Mouse (Mus musculus) myocyte (in vitro differentiated cells): ENCODE data around the gene Mpzl1.

ENCODE experiments used
- CEBPB ChIP-seq: IDR thresholded peaks from 2 replicates; pipeline ENCODE4 v1.6.1; 2011; ENCODE audit warnings: mild to moderate bottlenecking, moderate library complexity; ENCODE audit not compliant: poor library complexity, insufficient read depth, severe bottlenecking
- E2F4 ChIP-seq: IDR thresholded peaks from one replicate; pipeline ENCODE4 v1.6.1; 2011; ENCODE audit warnings: mild to moderate bottlenecking, control low read depth, moderate library complexity; ENCODE audit not compliant: insufficient read depth
- MAX ChIP-seq: IDR thresholded peaks from one replicate; pipeline ENCODE4 v1.6.1; 2011; ENCODE audit warnings: low read depth, mild to moderate bottlenecking, control low read depth
- MYOD1 ChIP-seq, 3 experiments: IDR thresholded peaks; one replicate each; pipeline ENCODE4 v1.6.1; 2011; ENCODE audit warnings: control low read depth in 2 of 3, low read depth in 2 of 3, mild to moderate bottlenecking in 2 of 3, moderate library complexity in 1 of 3; ENCODE audit not compliant: insufficient read length in 2 of 3, control insufficient read depth in 1 of 3
- MYOG ChIP-seq, 3 experiments: IDR thresholded peaks; one replicate each; pipeline ENCODE4 v1.6.1; 2011; ENCODE audit warnings: control low read depth in 2 of 3, low read depth in 2 of 3, mild to moderate bottlenecking in 2 of 3; ENCODE audit not compliant: insufficient read length in 2 of 3, control insufficient read depth in 1 of 3, insufficient read depth in 1 of 3
- POLR2A ChIP-seq: IDR thresholded peaks from one replicate; pipeline ENCODE4 v1.6.1; 2011; ENCODE audit warnings: low read depth, mild to moderate bottlenecking, control low read depth, moderate library complexity; ENCODE audit not compliant: insufficient read length
- POLR2AphosphoS2 ChIP-seq: IDR thresholded peaks from one replicate; pipeline ENCODE4 v1.6.1; 2011; ENCODE audit warnings: low read depth, control low read depth; ENCODE audit not compliant: insufficient read length
- TCF12 ChIP-seq: IDR thresholded peaks from one replicate; pipeline ENCODE4 v1.6.1; 2011; ENCODE audit warnings: mild to moderate bottlenecking, control low read depth; ENCODE audit not compliant: poor library complexity, insufficient read depth, severe bottlenecking
- USF1 ChIP-seq: IDR thresholded peaks from one replicate; pipeline ENCODE4 v1.6.1; 2011; ENCODE audit warnings: low read depth, mild to moderate bottlenecking, control low read depth, moderate library complexity

GRCm38 (mm10) chr1:165559073-165559472, 75.3 kb downstream of the Mpzl1 start:
- no peak for TF ChIP-seq POLR2A
- no peak for TF ChIP-seq USF1
- no peak for TF ChIP-seq POLR2AphosphoS2
- no peak for TF ChIP-seq MYOG (IDR thresholded peaks at IDR 0.05; ENCODE audit: control insufficient read depth in 1 of 3, insufficient read depth in 1 of 3, insufficient read length in 2 of 3, low read depth in 2 of 3)
- TF ChIP-seq E2F4, result no peak
- TF ChIP-seq MAX, result no peak
- TF ChIP-seq CEBPB, result no peak
- TF ChIP-seq MYOD1 (IDR thresholded peaks at IDR 0.05; ENCODE audit: control insufficient read depth in 1 of 3, insufficient read length in 2 of 3, low read depth in 2 of 3), result no peak
- no peak for TF ChIP-seq TCF12
